Mouse (Mus musculus): Measurements from ENCODE around the gene Smad1.

Smad1 gene

GRCm38 (mm10) chr8:79295276-79296105 lies 103.8 kb downstream of the Smad1 start:
- DNase-seq (ENCODE audit: low spot score): no peak

GRCm38 (mm10) chr8:79294610-79295275 lies 104.6 kb downstream of the Smad1 start, which contains the start of gene Mmaa:
TSS of gene Mmaa (minus strand) at chr8:79294937.
- peak; percentile 93 for DNase-seq (ENCODE audit: low spot score)

DNA sequence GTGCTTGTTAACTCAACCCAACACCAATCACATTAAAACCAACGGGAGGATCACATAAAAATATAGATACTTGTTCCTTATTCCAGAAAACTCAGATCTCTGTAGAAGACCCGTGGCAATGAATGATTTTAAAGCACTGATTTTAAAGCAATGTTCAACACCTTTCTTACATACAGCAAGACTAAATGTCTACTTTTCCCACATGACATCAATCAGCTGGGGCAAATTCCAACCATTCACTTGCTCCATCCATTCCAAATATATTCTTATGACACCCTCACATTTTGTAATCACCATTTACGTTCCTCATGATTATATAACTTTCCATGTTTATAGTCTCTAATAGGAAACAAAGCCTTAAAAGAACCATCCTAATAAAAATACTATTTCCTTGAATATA lies 105.5 kb downstream of the Smad1 start:
- no peak for DNase-seq (ENCODE audit: low spot score)

DNA sequence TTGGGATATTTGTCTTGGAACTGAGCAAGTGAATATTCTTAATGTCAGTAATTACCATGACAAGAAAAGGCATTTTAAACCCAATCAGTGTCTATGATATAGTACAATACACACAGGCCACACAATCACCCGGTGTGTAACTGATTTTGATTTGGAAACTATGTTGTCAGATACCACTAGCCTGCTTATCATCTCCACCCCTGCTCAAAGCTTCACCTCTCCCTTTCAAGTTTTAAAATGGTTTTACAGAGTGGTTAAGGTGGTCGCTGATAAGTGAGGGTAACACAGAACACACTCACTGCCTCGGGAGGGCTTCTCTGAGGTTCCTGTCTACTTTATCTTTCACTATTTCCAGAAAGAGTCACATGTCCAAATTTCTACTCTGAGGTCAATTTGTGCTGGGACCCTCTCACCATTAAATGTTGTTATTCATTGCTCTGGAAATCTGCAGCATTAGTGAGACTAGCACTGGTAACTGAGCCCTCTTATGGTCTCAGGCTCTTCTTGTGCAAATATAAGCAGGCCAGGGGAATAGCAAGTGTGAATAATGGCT lies 106.5 kb downstream of the Smad1 start:
- DNase-seq (ENCODE audit: low spot score): no peak

DNA sequence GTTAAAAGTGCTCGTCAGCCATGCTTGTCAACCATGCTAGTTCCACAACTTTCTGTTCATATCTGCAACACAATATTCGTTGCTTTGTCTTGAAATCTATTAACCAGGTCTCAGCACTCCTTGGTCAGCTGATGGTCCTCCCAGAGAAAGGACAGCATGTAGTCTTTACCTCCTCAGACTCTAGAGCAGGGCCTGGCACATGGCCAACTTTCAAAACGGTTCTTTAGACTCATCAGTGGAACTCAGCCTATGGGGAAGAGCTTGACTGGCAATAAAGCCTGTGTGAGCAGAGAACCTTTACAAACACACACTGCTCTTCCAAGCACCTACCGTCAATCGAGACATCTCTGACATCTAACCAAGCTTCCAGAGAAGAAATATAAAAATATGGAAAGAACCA lies 109.7 kb downstream of the Smad1 start:
- no peak for DNase-seq (ENCODE audit: low spot score)

- no peak for DNase-seq (ENCODE audit: low spot score)
Observed at GRCm38 (mm10) chr8:79288681-79289080, 110.6 kb downstream of the Smad1 start.

All from spleen, adult 12 weeks (tissue).